ENCODE assay signal across 18 mouse cellular contexts in genomic region chr3:139099284-139099683, GRCm38 (mm10).
"Had no signal": no experiment of that assay in that cellular context is flagged by ENCODE, and none has a peak within 500 bp of the region (broad histone marks: within the 10 kb centered on the region; RNA-seq: fewer than 3 reads in every experiment).

No protein-coding gene starts in this region.

- DNase-seq: lung, adult 18-20 months; lung, embryonic 14.5 days; lung, postnatal 10 days; lung, postnatal 4 days; midbrain, embryonic 14.5 days; retina, postnatal 1 day; right cerebral cortex, adult 18-20 months; right cerebral cortex, postnatal 25 days; right cerebral cortex, postnatal 4 days; spleen, adult 18-20 months; thymus, postnatal 14 days; thymus, postnatal 36 days had no signal

- H3K27me3 ChIP-seq: midbrain, embryonic 12.5 days; neural tube, embryonic 13.5 days; neural tube, embryonic 15.5 days had no signal

- H3K27ac ChIP-seq: midbrain, embryonic 10.5 days; midbrain, embryonic 12.5 days; neural tube, embryonic 13.5 days; neural tube, embryonic 15.5 days had no signal

- H3K9ac ChIP-seq: lung, embryonic 14.5 days; midbrain, embryonic 12.5 days; neural tube, embryonic 13.5 days; neural tube, embryonic 15.5 days had no signal

- H3K4me2 ChIP-seq: lung, embryonic 14.5 days; midbrain, embryonic 12.5 days; neural tube, embryonic 13.5 days; neural tube, embryonic 15.5 days had no signal

- H3K4me3 ChIP-seq: midbrain, embryonic 10.5 days; midbrain, embryonic 12.5 days; myocyte; neural tube, embryonic 13.5 days; neural tube, embryonic 15.5 days had no signal

- H3K4me1 ChIP-seq: midbrain, embryonic 10.5 days; midbrain, embryonic 12.5 days; neural tube, embryonic 13.5 days had no signal

- H3K36me3 ChIP-seq: midbrain, embryonic 10.5 days; midbrain, embryonic 12.5 days; neural tube, embryonic 13.5 days; neural tube, embryonic 15.5 days had no signal

- H3K9me3 ChIP-seq: midbrain, embryonic 10.5 days; midbrain, embryonic 12.5 days; neural tube, embryonic 13.5 days; neural tube, embryonic 15.5 days had no signal

- ATAC-seq: midbrain, embryonic 16.5 days had no signal
